Mouse (Mus musculus) embryonic facial prominence, embryonic 10.5 days (tissue): ENCODE data around the gene Gipc2. TPM values are rescaled to one million over a fixed set of nuclear protein-coding genes. Genes with fewer than 3 reads are reported as not detected.
"Not testable (repeated sequence)": the region's sequence is repeated elsewhere in the genome, so short reads cannot be mapped to it uniquely, and the experiment has no call there.

Experiments used
- DNase-seq: peaks from one replicate; pipeline ENCODE4 v3.0.0-alpha.2; 2017; ENCODE audit warnings: low spot score
- H3K27ac ChIP-seq: fragments of 300-500 bp; sonication (generic); replicated peaks from 2 replicates; pipeline ENCODE4 v1.5.1; 2016; ENCODE audit warnings: mild to moderate bottlenecking
- H3K27me3 ChIP-seq: fragments of 300-500 bp; sonication (generic); replicated peaks from 2 replicates; pipeline ENCODE4 v1.6.1; 2016; ENCODE audit warnings: low read depth, mild to moderate bottlenecking; ENCODE audit not compliant: poor library complexity, severe bottlenecking
- H3K36me3 ChIP-seq: fragments of 300-500 bp; sonication (generic); replicated peaks from 2 replicates; pipeline ENCODE4 v1.6.1; 2016; ENCODE audit warnings: mild to moderate bottlenecking, moderate library complexity
- H3K4me1 ChIP-seq: fragments of 300-500 bp; sonication (generic); 2 replicates; pipeline ENCODE4 v1.6.1; 2016
- H3K4me3 ChIP-seq: fragments of 300-500 bp; sonication (generic); 2 replicates; pipeline ENCODE4 v1.5.1; 2016; ENCODE audit warnings: mild to moderate bottlenecking, moderate library complexity
- H3K9me3 ChIP-seq: fragments of 300-500 bp; sonication (generic); 2 replicates; pipeline ENCODE4 v1.6.1; 2016; ENCODE audit warnings: mild to moderate bottlenecking
- WGBS: fragments of 180-500 bp; shearing (Covaris S2); methylation state at CpG from one replicate; pipeline ENCODE4 v1.1.7; 2016; 5-methylcytosine and 5-hydroxymethylcytosine counted together
- polyA plus RNA-seq: library from polyadenylated mRNA; unstranded; fragments of >200 nt; fragmentation: Nextera tagmentation; extraction: Ambion mirVana; gene quantifications from 2 replicates; pipeline ENCODE4 v1.2.1, GENCODE M21; 2016

Gene Gipc2
- polyA plus RNA-seq, 1 experiment from 2014 or later = 3.6 TPM

- 59% methylated on average over 2 of the region's 2 CpGs for WGBS
- Histone ChIP-seq H3K27me3 (no peaks in the 10 kb centered on the region), H3K9me3 (no peaks in the 10 kb centered on the region), H3K27ac (no peak overlapping the region), H3K36me3 (no peaks in the 10 kb centered on the region), H3K4me1 (peaks cover 13% of the 10 kb centered on the region), H3K4me3 (no peak overlapping the region)
- no peak for DNase-seq
Observed at GRCm38 (mm10) chr3:152145186-152145585, 20.8 kb downstream of the Gipc2 start.

- H3K27ac ChIP-seq = no peak overlapping the region
- no peak overlapping the region for H3K4me3 ChIP-seq
- no peak for DNase-seq
- no peaks in the 10 kb centered on the region for H3K9me3 ChIP-seq
- WGBS = 84% methylated on average over 6 of the region's 6 CpGs
- H3K36me3 ChIP-seq = no peaks in the 10 kb centered on the region
- peaks cover 13% of the 10 kb centered on the region for H3K4me1 ChIP-seq
- H3K27me3 ChIP-seq = no peaks in the 10 kb centered on the region
Observed at GRCm38 (mm10) chr3:152142989-152143695, 22.9 kb downstream of the Gipc2 start.

DNA sequence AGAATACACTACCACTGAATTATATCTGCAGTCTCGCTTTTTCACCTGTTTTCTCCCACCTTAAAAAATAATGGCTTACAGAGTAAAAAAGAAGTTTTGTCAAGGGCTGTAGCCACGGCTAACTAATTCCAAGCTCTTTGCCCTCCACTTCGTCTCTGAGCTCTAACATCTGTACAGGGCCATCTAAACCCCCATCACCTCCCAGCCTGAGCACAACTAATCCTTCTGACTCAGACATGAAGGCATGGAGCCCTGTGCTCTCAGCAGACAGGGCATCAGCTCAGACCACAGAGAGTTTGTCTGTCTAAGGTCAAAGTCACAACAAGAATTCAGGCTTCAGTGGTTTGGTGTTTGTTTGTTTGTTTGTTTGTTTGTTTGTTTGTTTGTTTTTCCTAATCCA is 23.9 kb downstream of the Gipc2 start:
- Histone ChIP-seq H3K36me3 (no peaks in the 10 kb centered on the region), H3K27me3 (no peaks in the 10 kb centered on the region), H3K27ac (no peak overlapping the region), H3K4me1 (peaks cover 7% of the 10 kb centered on the region), H3K4me3 (no peak overlapping the region), H3K9me3 (no peaks in the 10 kb centered on the region)
- WGBS = 76% methylated on average over 3 of the region's 3 CpGs
- DNase-seq = no peak

- H3K9me3 ChIP-seq, H3K4me1 ChIP-seq, DNase-seq, H3K36me3 ChIP-seq, H3K27ac ChIP-seq, H3K27me3 ChIP-seq, H3K4me3 ChIP-seq: not testable (repeated sequence)
- WGBS = 89% methylated on average over 3 of the region's 3 CpGs
Observed at GRCm38 (mm10) chr3:152139308-152139707, 26.7 kb downstream of the Gipc2 start.

- not testable (repeated sequence) for H3K9me3 ChIP-seq, H3K36me3 ChIP-seq, H3K4me3 ChIP-seq, H3K4me1 ChIP-seq, H3K27ac ChIP-seq, DNase-seq, H3K27me3 ChIP-seq
- WGBS = 92% methylated on average over 16 of the region's 16 CpGs
Observed at GRCm38 (mm10) chr3:152136106-152136505, 29.9 kb downstream of the Gipc2 start.

DNA sequence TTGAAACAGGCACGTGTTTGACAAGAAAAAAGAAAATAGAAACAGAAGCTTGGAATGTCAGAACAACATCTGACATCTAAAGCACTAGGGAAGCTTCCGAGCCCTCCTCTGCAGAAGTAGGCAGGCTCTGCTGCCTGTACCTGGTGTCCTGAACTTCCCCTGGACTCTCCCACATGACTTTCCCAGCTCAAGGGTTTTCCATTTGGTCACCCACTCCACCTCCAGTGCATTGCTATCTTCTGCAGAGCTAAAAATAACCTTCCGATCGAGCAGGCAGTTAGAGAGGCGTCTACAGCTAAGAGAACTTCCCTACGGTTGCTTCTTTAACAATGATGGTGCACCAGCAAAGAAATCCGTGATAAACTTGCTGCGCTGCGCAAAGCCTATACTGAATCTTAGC is 32.4 kb downstream of the Gipc2 start:
- no peak for DNase-seq
- Histone ChIP-seq H3K36me3 (no peaks in the 10 kb centered on the region), H3K4me3 (no peak overlapping the region), H3K4me1 (no peaks in the 10 kb centered on the region), H3K9me3 (no peaks in the 10 kb centered on the region), H3K27me3 (no peaks in the 10 kb centered on the region), H3K27ac (no peak overlapping the region)
- 85% methylated on average over 9 of the region's 9 CpGs for WGBS

DNA sequence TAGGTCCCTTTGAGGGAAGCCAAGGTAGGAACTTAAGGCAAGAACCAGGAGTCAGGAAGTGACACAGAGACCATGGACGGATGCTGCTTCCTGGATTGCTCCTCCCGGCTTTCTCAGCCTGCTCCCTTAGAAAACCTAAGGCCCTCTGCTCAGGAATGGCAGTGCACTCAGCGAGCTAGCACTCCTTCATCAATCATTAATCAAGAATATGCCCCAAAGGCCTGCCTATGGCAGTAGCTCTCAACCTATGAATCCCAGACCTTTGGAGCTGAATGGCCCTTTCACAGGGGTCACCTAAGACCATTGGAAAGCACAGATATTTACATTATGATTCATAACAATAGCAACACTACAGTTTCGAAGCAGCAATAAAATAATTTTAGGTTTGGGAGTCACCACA is 35.1 kb downstream of the Gipc2 start:
- Histone ChIP-seq H3K36me3 (no peaks in the 10 kb centered on the region), H3K9me3 (no peaks in the 10 kb centered on the region), H3K27me3 (no peaks in the 10 kb centered on the region), H3K4me1 (no peaks in the 10 kb centered on the region), H3K27ac (no peak overlapping the region), H3K4me3 (no peak overlapping the region)
- no peak for DNase-seq
- 84% methylated on average over 4 of the region's 4 CpGs for WGBS

DNA sequence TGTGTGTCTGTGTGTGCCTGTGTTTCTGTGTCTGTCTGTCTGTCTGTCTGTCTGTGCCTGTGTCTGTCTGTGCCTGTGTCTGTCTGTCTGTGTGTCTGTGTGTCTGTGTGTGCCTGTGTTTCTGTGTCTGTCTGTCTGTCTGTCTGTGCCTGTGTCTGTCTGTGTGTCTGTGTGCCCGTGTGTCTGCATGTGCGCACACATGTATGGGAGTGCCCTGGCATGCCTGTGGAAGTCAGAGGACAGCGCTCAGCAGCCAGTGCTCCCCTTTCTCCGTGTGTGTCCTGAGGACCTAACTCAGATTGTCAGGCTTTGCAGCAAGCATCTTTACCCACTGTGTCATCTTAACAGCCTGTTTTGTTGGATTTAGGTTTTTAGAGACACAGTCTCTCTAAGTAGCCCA is 36.6 kb downstream of the Gipc2 start:
- H3K27ac ChIP-seq, H3K4me1 ChIP-seq, H3K4me3 ChIP-seq, H3K27me3 ChIP-seq, H3K36me3 ChIP-seq, DNase-seq, H3K9me3 ChIP-seq: not testable (repeated sequence)
- 91% methylated on average over 4 of the region's 4 CpGs for WGBS

- Histone ChIP-seq H3K4me3 (no peak overlapping the region), H3K4me1 (no peaks in the 10 kb centered on the region), H3K27ac (no peak overlapping the region), H3K9me3 (no peaks in the 10 kb centered on the region), H3K36me3 (no peaks in the 10 kb centered on the region), H3K27me3 (no peaks in the 10 kb centered on the region)
- WGBS = 79% methylated on average over 7 of the region's 7 CpGs
- DNase-seq = no peak
Observed at GRCm38 (mm10) chr3:152128631-152129030, 37.4 kb downstream of the Gipc2 start.

- Histone ChIP-seq H3K27me3 (no peaks in the 10 kb centered on the region), H3K9me3 (no peaks in the 10 kb centered on the region), H3K36me3 (no peaks in the 10 kb centered on the region), H3K4me3 (no peak overlapping the region), H3K4me1 (no peaks in the 10 kb centered on the region), H3K27ac (no peak overlapping the region)
- WGBS = 75% methylated on average over 7 of the region's 7 CpGs
- no peak for DNase-seq
Observed at GRCm38 (mm10) chr3:152127144-152127543, 38.9 kb downstream of the Gipc2 start.

DNA sequence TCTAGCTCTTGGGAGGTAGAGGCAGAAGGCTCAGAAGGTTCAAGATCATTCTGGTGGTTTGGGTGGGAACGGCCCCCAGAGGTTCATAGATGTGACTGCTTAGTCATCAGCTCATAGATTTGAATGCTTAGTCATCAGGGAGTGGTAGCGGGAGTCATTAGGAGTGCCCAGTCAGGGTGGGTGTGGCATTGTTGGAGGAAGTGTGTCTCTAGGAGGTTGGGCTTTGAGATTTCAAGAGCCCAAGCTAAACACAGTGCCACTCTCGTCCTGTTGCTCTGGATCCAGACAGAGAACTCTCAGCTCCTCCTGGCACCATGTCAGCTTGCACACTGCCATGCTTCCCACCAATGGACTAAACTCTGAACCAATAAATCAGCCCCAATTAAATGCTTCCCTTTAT is 43.3 kb downstream of the Gipc2 start:
- Histone ChIP-seq H3K27ac (no peak overlapping the region), H3K4me1 (no peaks in the 10 kb centered on the region), H3K9me3 (no peaks in the 10 kb centered on the region), H3K27me3 (no peaks in the 10 kb centered on the region), H3K4me3 (no peak overlapping the region), H3K36me3 (no peaks in the 10 kb centered on the region)
- no peak for DNase-seq
- 80% methylated on average over 3 of the region's 3 CpGs for WGBS

DNA sequence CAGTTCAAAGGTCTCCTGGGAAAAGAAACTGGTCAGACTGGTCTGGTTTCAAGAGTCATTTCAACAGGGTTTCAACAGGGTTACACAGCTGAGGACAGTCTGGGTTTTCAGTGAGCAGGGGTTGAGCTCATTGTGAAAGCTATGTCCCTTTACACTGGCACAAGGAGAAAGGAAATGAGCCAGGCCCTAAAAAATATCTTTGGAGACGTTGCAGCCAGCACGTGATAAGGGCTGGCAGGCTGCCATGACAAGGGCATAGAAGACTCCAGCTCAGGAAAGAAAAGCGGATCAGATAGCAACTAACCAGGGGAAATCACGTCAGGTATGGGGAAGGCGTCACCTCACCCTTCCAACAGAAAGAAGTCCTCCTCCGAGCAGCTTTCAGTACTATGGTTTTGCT is 43.9 kb downstream of the Gipc2 start:
- Histone ChIP-seq H3K27me3 (no peaks in the 10 kb centered on the region), H3K4me3 (no peak overlapping the region), H3K27ac (no peak overlapping the region), H3K4me1 (no peaks in the 10 kb centered on the region), H3K36me3 (no peaks in the 10 kb centered on the region), H3K9me3 (no peaks in the 10 kb centered on the region)
- 71% methylated on average over 6 of the region's 6 CpGs for WGBS
- no peak for DNase-seq

- WGBS = 80% methylated on average over 11 of the region's 11 CpGs
- H3K4me3 ChIP-seq = no peak overlapping the region
Observed at GRCm38 (mm10) chr3:152121169-152122009, 44.6 kb downstream of the Gipc2 start.

More at GRCm38 (mm10) chr3:152121169-152122009, 44.6 kb downstream of the Gipc2 start:
- Histone ChIP-seq H3K4me1 (no peaks in the 10 kb centered on the region), H3K36me3 (no peaks in the 10 kb centered on the region), H3K27ac (no peak overlapping the region), H3K27me3 (no peaks in the 10 kb centered on the region), H3K9me3 (no peaks in the 10 kb centered on the region)
- no peak for DNase-seq
